Mouse (Mus musculus) liver, embryonic 11.5 days (tissue): ENCODE measurements at regions not wholly inside any gene's neighbourhood (a gene's known extent, or its start where the extent isn't known, plus 50 kb on each side); places are given as distances from the start of the nearest gene placed in this dataset.
"Not testable (repeated sequence)": the region's sequence is repeated elsewhere in the genome, so short reads cannot be mapped to it uniquely, and the experiment has no call there.

Experiments used
- ATAC-seq: fragments of 200-750 bp; cut with Nextera tagmentation; replicated peaks from 2 replicates; pipeline ENCODE4 v1.8.0; 2017; ENCODE audit warnings: moderate number of reproducible peaks, mild to moderate bottlenecking, moderate TSS enrichment, moderate library complexity; ENCODE audit not compliant: low FRiP score
- DNase-seq: peaks from one replicate; pipeline ENCODE4 v3.0.0-alpha.2; 2017; ENCODE audit warnings: low spot score
- H3K27ac ChIP-seq: fragments of 300-500 bp; sonication (generic); 2 replicates; pipeline ENCODE4 v1.5.1; 2014; ENCODE audit warnings: mild to moderate bottlenecking, low read depth, low read length, control low read depth
- H3K27me3 ChIP-seq: fragments of 300-500 bp; sonication (generic); replicated peaks from 2 replicates; pipeline ENCODE4 v1.6.1; 2014; ENCODE audit warnings: low read length, mixed read lengths; ENCODE audit not compliant: control insufficient read depth, insufficient read depth
- H3K36me3 ChIP-seq: fragments of 300-500 bp; sonication (generic); 2 replicates; pipeline ENCODE4 v1.6.1; 2014; ENCODE audit warnings: mild to moderate bottlenecking, low read length, moderate library complexity, mixed read lengths; ENCODE audit not compliant: control insufficient read depth, insufficient read depth
- H3K4me1 ChIP-seq: fragments of 300-500 bp; sonication (generic); replicated peaks from 2 replicates; pipeline ENCODE4 v1.6.1; 2014; ENCODE audit warnings: low read length, mixed read lengths; ENCODE audit not compliant: control insufficient read depth, insufficient read depth
- H3K4me2 ChIP-seq: fragments of 300-500 bp; sonication (generic); 2 replicates; pipeline ENCODE4 v1.6.1; 2014; ENCODE audit warnings: mild to moderate bottlenecking, control low read depth, moderate library complexity
- H3K4me3 ChIP-seq: fragments of 300-500 bp; sonication (generic); 2 replicates; pipeline ENCODE4 v1.5.1; 2014; ENCODE audit warnings: low read depth, low read length, control low read depth
- H3K9ac ChIP-seq: fragments of 300-500 bp; sonication (generic); 2 replicates; pipeline ENCODE4 v1.6.1; 2014; ENCODE audit warnings: low read depth, low read length, control low read depth
- H3K9me3 ChIP-seq: fragments of 300-500 bp; sonication (generic); 2 replicates; pipeline ENCODE4 v1.6.1; 2016; ENCODE audit warnings: low read length, inconsistent platforms, mixed read lengths; ENCODE audit not compliant: control insufficient read depth
- WGBS: fragments of 180-500 bp; shearing (Covaris S2); extraction: QIAGEN DNeasy Blood & Tissue Kit; methylation state at CpG from one replicate; pipeline ENCODE4 v1.1.7; 2014; 5-methylcytosine and 5-hydroxymethylcytosine counted together

DNA sequence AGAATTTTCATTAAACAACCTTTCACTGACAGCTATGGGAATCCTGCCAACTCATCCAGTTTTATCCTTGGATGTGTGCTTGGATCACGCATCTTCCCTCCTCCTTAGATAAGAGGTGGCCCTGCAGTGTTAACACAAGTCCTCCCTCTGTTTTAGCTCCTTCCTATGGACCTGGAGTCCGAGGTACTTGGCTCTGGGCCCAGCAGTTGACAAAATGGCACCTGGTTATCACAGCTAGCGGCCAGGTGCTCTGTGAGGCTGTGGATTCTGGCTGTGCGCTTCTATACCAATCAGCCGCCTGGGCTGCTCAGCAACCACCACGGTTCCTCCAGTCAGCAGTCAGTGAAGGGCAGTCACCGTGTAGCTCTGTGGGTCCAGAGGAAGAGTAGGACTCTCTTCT is 157.4 kb downstream of the Prdm2 start:
- DNase-seq (no peak), ATAC-seq (peak; percentile 39; the same call in 1 of the 2 replicates)
- no peak overlapping the region for H3K4me3 ChIP-seq
- WGBS = 76% methylated on average over 7 of the region's 7 CpGs
- no peak overlapping the region for H3K9ac ChIP-seq
- no peaks in the 10 kb centered on the region for H3K27me3 ChIP-seq
- H3K36me3 ChIP-seq = no peaks in the 10 kb centered on the region
- H3K4me1 ChIP-seq = no peaks in the 10 kb centered on the region
- no peak overlapping the region for H3K27ac ChIP-seq
- H3K4me2 ChIP-seq = no peak overlapping the region
- no peaks in the 10 kb centered on the region for H3K9me3 ChIP-seq

DNA sequence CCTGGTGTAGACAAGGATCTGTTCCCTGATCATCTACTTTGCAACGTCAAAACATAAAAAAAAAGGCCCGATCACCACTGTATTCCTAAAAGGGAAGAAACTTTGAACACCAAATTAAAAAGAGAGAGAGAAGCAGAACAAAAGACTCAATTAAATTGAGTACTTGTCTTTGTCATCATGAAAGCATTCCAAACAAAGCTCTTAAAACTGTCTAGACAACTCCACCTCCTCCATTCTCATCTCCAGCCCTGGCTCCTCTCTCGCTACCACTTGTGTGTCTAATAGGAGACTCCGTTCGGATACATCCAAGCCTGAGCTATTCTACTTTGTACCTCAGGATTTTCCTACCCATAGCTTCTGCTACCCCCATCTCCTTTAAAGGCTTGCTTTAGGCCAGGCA is 159.8 kb downstream of the Prdm2 start:
- DNase-seq (no peak), ATAC-seq (no peak)
- Histone ChIP-seq H3K36me3 (no peaks in the 10 kb centered on the region), H3K4me1 (no peaks in the 10 kb centered on the region), H3K9me3 (no peaks in the 10 kb centered on the region), H3K27me3 (no peaks in the 10 kb centered on the region), H3K4me3 (no peak overlapping the region), H3K27ac (no peak overlapping the region), H3K4me2 (no peak overlapping the region), H3K9ac (no peak overlapping the region)
- 93% methylated on average over 5 of the region's 5 CpGs for WGBS

DNA sequence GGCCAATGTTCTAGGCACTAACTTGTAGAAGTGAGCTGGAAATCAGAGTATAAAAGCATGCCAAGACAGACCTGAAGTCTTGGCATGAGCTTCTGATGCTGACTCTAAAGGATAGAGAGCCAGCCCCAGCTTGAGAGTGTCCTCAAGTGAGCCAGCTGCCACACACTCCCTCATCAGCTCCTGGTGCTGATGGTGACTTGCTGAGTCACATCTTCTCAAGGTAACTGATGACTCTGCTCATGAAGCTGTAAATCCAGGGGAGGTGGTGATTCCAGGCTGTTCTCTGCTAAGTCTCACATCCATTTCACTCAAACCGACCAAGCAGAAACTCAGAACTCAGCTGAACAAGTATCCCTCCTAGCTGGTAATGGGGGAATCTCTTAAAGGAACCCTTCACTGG is 161.6 kb downstream of the Prdm2 start:
- DNase-seq (no peak), ATAC-seq (no peak)
- Histone ChIP-seq H3K36me3 (no peaks in the 10 kb centered on the region), H3K9ac (no peak overlapping the region), H3K4me3 (no peak overlapping the region), H3K4me2 (no peak overlapping the region), H3K4me1 (no peaks in the 10 kb centered on the region), H3K27me3 (no peaks in the 10 kb centered on the region), H3K9me3 (no peaks in the 10 kb centered on the region), H3K27ac (no peak overlapping the region)
- WGBS = 90% methylated on average over 1 of the region's 1 CpGs

- Histone ChIP-seq H3K27ac (no peak overlapping the region), H3K9me3 (no peaks in the 10 kb centered on the region)
Measured at GRCm38 (mm10) chr4:143045245-143045644, 167.6 kb downstream of the Prdm2 start.

DNA sequence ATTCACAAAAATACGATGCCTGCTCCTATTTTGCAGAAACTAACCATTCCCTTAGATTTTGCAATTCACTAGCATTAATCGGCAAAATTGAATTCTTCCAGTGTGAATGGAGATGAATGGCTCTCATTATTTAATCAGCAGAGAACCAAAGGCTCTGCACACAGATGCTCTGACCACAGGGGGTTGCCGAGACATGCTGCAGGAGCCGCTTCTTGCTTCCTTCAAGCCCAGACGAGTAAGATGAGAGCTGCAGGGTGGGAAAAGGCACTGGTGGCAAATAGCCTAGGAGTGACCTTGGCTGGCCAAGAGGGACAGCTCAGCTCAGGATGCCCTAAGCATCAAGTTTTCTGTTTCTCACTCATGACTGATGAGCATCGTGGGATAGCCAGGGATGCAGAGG is 170.0 kb downstream of the Prdm2 start:
- 68% methylated on average over 6 of the region's 6 CpGs for WGBS
- H3K27ac ChIP-seq = no peak overlapping the region
- H3K9me3 ChIP-seq = no peaks in the 10 kb centered on the region
- no peak for DNase-seq
- H3K4me2 ChIP-seq = no peak overlapping the region
- H3K4me1 ChIP-seq = no peaks in the 10 kb centered on the region
- no peak for ATAC-seq
- H3K4me3 ChIP-seq = no peak overlapping the region
- H3K9ac ChIP-seq = no peak overlapping the region
- no peaks in the 10 kb centered on the region for H3K27me3 ChIP-seq
- no peaks in the 10 kb centered on the region for H3K36me3 ChIP-seq

More at GRCm38 (mm10) chr4:143045245-143045644, 167.6 kb downstream of the Prdm2 start:
- WGBS = 41% methylated on average over 7 of the region's 7 CpGs
- Histone ChIP-seq H3K4me3 (no peak overlapping the region), H3K4me2 (no peak overlapping the region), H3K9ac (no peak overlapping the region), H3K4me1 (no peaks in the 10 kb centered on the region), H3K36me3 (no peaks in the 10 kb centered on the region), H3K27me3 (no peaks in the 10 kb centered on the region)
- DNase-seq (no peak), ATAC-seq (no peak)

- WGBS = 81% methylated on average over 9 of the region's 9 CpGs
- no peak for ATAC-seq
Measured at GRCm38 (mm10) chr4:143038626-143039025, 174.2 kb downstream of the Prdm2 start.

DNA sequence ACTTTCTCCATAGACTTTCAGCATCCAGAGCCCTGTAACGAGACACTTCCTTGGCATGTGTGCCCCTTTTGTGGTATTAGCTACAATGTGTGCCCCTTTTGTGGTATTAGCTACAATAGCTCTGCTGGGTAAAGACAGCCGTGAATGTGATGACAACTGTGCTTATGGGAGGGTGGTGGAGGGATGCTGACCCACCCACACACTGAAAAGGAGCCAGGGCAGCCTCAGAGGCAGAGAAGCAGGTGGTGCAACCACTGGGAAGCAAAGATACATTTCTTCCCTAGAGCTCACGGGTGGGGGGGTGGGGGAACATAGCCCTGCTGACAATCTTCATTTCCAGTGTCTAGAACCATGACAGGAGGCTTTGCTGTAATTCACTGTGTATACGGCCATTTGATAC is 176.1 kb downstream of the Prdm2 start:
- Histone ChIP-seq H3K27ac (no peak overlapping the region), H3K36me3 (no peaks in the 10 kb centered on the region), H3K4me2 (no peak overlapping the region), H3K9me3 (no peaks in the 10 kb centered on the region), H3K4me3 (no peak overlapping the region), H3K4me1 (no peaks in the 10 kb centered on the region), H3K27me3 (no peaks in the 10 kb centered on the region), H3K9ac (no peak overlapping the region)
- DNase-seq (no peak), ATAC-seq (no peak)
- 71% methylated on average over 4 of the region's 4 CpGs for WGBS

More at GRCm38 (mm10) chr4:143038626-143039025, 174.2 kb downstream of the Prdm2 start:
- Histone ChIP-seq H3K9me3 (no peaks in the 10 kb centered on the region), H3K27me3 (no peaks in the 10 kb centered on the region), H3K9ac (no peak overlapping the region), H3K27ac (no peak overlapping the region), H3K36me3 (no peaks in the 10 kb centered on the region), H3K4me1 (no peaks in the 10 kb centered on the region), H3K4me3 (no peak overlapping the region), H3K4me2 (no peak overlapping the region)
- no peak for DNase-seq

DNA sequence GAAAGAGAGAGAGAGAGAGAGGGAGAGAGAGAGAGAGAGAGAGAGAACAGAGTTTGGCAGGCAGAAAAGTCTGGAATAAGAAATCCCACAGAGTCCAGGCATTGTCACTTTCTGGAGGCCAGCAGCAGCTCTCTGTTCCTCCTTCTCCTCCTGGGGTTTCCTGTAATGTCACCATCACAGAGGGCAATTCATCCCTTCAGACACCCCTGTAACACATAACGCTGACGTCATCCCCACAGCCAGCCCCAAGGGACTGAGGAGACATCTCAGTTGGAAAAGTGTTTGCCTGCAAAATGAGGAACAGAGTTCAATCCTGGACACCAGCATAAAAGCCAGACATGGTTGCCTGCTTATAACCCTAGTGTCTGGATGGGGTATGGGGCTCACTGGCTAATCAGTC is 177.7 kb downstream of the Prdm2 start:
- H3K27me3 ChIP-seq = not testable (repeated sequence)

DNA sequence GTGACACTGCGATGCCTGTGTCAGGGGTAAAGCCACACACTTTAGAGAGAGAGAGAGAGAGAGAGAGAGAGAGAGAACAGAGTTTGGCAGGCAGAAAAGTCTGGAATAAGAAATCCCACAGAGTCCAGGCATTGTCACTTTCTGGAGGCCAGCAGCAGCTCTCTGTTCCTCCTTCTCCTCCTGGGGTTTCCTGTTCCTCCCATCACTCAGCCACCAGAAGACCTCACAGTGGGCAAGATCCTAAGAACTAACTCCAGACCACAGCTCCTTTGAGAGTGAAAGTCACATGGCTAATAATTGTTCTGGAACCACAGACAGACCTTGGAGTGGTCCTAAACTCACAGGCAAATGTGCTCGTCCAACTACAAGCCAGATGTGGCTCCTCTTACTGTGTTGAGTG is 178.5 kb downstream of the Prdm2 start:
- 76% methylated on average over 2 of the region's 2 CpGs for WGBS
- ATAC-seq, H3K27me3 ChIP-seq, H3K4me2 ChIP-seq, H3K9ac ChIP-seq, H3K9me3 ChIP-seq, H3K27ac ChIP-seq, H3K4me1 ChIP-seq, DNase-seq, H3K4me3 ChIP-seq, H3K36me3 ChIP-seq: not testable (repeated sequence)

More for the DNA sequence above, 177.7 kb downstream of the Prdm2 start:
- not testable (repeated sequence) for H3K4me3 ChIP-seq, H3K36me3 ChIP-seq, H3K9me3 ChIP-seq, H3K4me1 ChIP-seq, H3K27ac ChIP-seq, DNase-seq, H3K4me2 ChIP-seq, ATAC-seq, H3K9ac ChIP-seq
- 54% methylated on average over 2 of the region's 2 CpGs for WGBS
